Mouse (Mus musculus) G1E (cell line): Measurements from ENCODE around the gene Gm36176. TPM values are rescaled to one million over a fixed set of nuclear protein-coding genes. Genes with fewer than 3 reads are reported as not detected.

ENCODE experiments used
- ATAC-seq: 2 replicates; pipeline ENCODE4 v1.8.0; 2016; ENCODE audit warnings: mild to moderate bottlenecking; ENCODE audit not compliant: insufficient number of reproducible peaks, poor library complexity, low FRiP score, severe bottlenecking; ENCODE audit errors: extremely low read depth
- DNase-seq: peaks from one replicate; pipeline ENCODE4 v3.0.0; 2012; ENCODE audit warnings: low spot score
- H3K27me3 ChIP-seq: 2 replicates; pipeline ENCODE4 v1.6.1; 2012; ENCODE audit warnings: mild to moderate bottlenecking, low read length, inconsistent platforms; ENCODE audit not compliant: insufficient read depth
- H3K36me3 ChIP-seq: replicated peaks from 2 replicates; pipeline ENCODE3; 2012; ENCODE audit warnings: mild to moderate bottlenecking, inconsistent platforms
- H3K4me1 ChIP-seq: 2 replicates; pipeline ENCODE4 v1.6.1; 2012; ENCODE audit warnings: low read depth, low read length, inconsistent platforms, mixed read lengths; ENCODE audit not compliant: insufficient read depth
- H3K4me3 ChIP-seq: 2 replicates; pipeline ENCODE4 v1.5.1; 2012; ENCODE audit warnings: low read depth, mild to moderate bottlenecking, inconsistent platforms, low read length, moderate library complexity, mixed read lengths
- H3K9me3 ChIP-seq: replicated peaks from 2 replicates; pipeline ENCODE4 v1.6.1; 2012; ENCODE audit warnings: inconsistent platforms
- CTCF ChIP-seq: IDR thresholded peaks from 2 replicates; pipeline ENCODE4 v1.5.1; 2012; ENCODE audit warnings: low read depth, low read length, inconsistent platforms, mixed read lengths
- GATA1 ChIP-seq: IDR thresholded peaks from 2 replicates; pipeline ENCODE4 v1.6.1; 2012; ENCODE audit warnings: borderline replicate concordance, low read length, inconsistent platforms, mixed read lengths
- GATA2 ChIP-seq: IDR thresholded peaks from 2 replicates; pipeline ENCODE4 v1.6.1; 2012; ENCODE audit warnings: low read depth, low read length, inconsistent platforms, borderline replicate concordance
- POLR2AphosphoS5 ChIP-seq: IDR thresholded peaks from 2 replicates; pipeline ENCODE4 v1.6.1; 2012; ENCODE audit warnings: low read depth, low read length, inconsistent platforms; ENCODE audit not compliant: insufficient replicate concordance
- TAL1 ChIP-seq: conservative IDR thresholded peaks from 2 replicates; pipeline ENCODE4 v1.6.1; 2012; ENCODE audit warnings: low read depth, low read length, inconsistent platforms, mixed read lengths
- polyA plus RNA-seq: library from polyadenylated mRNA; stranded (reverse); fragments of >175 nt; gene quantifications from 2 replicates; pipeline ENCODE4 v1.2.3, GENCODE M21; 2012
- total RNA-seq, 2 experiments: library from RNA; stranded (forward) in 1 of 2; stranded (reverse) in 1 of 2; fragments of 200-1000 nt in 1 of 2; fragments of >200 nt in 1 of 2; fragmentation: Nextera tagmentation in 1 of 2; gene quantifications; 2 replicates each; pipeline ENCODE4 v1.2.3; 2014 to 2017

Gm36176 gene
- total and polyA plus RNA-seq, 3 experiments: not detected

- Histone ChIP-seq H3K4me1 (no peaks in the 10 kb centered on the region; the same call in 1 of the 2 replicates), H3K27me3 (peaks cover 3% of the 10 kb centered on the region), H3K9me3 (no peaks in the 10 kb centered on the region), H3K36me3 (no peaks in the 10 kb centered on the region), H3K4me3 (no peak overlapping the region)
- ATAC-seq (no peak), DNase-seq (no peak)
- TF ChIP-seq CTCF (no peak), TAL1 (no peak), GATA2 (no peak), GATA1 (no peak), POLR2AphosphoS5 (no peak)
Observed at GRCm38 (mm10) chr10:77895562-77895961, 49.0 kb downstream of the Gm36176 start.

Other genes starting within 250 kb of the Gm36176 start
Only the 20 nearest of the 33 such genes appear.
- gene Gm10142, start 131.0 kb upstream of the Gm36176 start, total RNA-seq (2014; fragmentation: Nextera tagmentation): not detected in 2 replicates
- not detected in 2 replicates for gene Gm10142, start 131.0 kb upstream of the Gm36176 start, total RNA-seq (2017)
- gene Gm10142, start 131.0 kb upstream of the Gm36176 start, polyA plus RNA-seq: not detected in 2 replicates
- not detected in 2 replicates for gene Krtap12-1, start 126.2 kb upstream of the Gm36176 start, total RNA-seq (2014; fragmentation: Nextera tagmentation)
- gene Krtap12-1, start 126.2 kb upstream of the Gm36176 start, total RNA-seq (2017): not detected in 2 replicates
- not detected in 2 replicates for gene Krtap12-1, start 126.2 kb upstream of the Gm36176 start, polyA plus RNA-seq
- not detected in 2 replicates for gene Gm10100, start 120.3 kb upstream of the Gm36176 start, total RNA-seq (2014; fragmentation: Nextera tagmentation)
- gene Gm10100, start 120.3 kb upstream of the Gm36176 start, total RNA-seq (2017): not detected in 2 replicates
- gene Gm10100, start 120.3 kb upstream of the Gm36176 start, polyA plus RNA-seq: not detected in 2 replicates
- not detected in 2 replicates for gene Gm18596, start 104.2 kb upstream of the Gm36176 start, total RNA-seq (2014; fragmentation: Nextera tagmentation)
- gene Gm18596, start 104.2 kb upstream of the Gm36176 start, total RNA-seq (2017): not detected in 2 replicates
- not detected in 2 replicates for gene Gm18596, start 104.2 kb upstream of the Gm36176 start, polyA plus RNA-seq
- not detected in 2 replicates for gene Gm9736, start 95.4 kb upstream of the Gm36176 start, total RNA-seq (2014; fragmentation: Nextera tagmentation)
- 0.22 TPM in 1 of 2 replicates, not detected in the other for gene Gm9736, start 95.4 kb upstream of the Gm36176 start, total RNA-seq (2017)
- not detected in 2 replicates for gene Gm9736, start 95.4 kb upstream of the Gm36176 start, polyA plus RNA-seq
- not detected in 2 replicates for gene Gm3233, start 87.1 kb upstream of the Gm36176 start, total RNA-seq (2014; fragmentation: Nextera tagmentation)
- 0.33 TPM in 1 of 2 replicates, not detected in the other for gene Gm3233, start 87.1 kb upstream of the Gm36176 start, total RNA-seq (2017)
- gene Gm3233, start 87.1 kb upstream of the Gm36176 start, polyA plus RNA-seq: not detected in 2 replicates
- not detected in 2 replicates for gene Gm3238, start 75.5 kb upstream of the Gm36176 start, total RNA-seq (2014; fragmentation: Nextera tagmentation)
- gene Gm3238, start 75.5 kb upstream of the Gm36176 start, total RNA-seq (2017): 0.22 TPM in 1 of 2 replicates, not detected in the other
- not detected in 2 replicates for gene Gm3238, start 75.5 kb upstream of the Gm36176 start, polyA plus RNA-seq
- not detected in 2 replicates for gene Gm7138, start 69.9 kb upstream of the Gm36176 start, total RNA-seq (2014; fragmentation: Nextera tagmentation)
- gene Gm7138, start 69.9 kb upstream of the Gm36176 start, total RNA-seq (2017): 0.33 TPM in 1 of 2 replicates, not detected in the other
- gene Gm7138, start 69.9 kb upstream of the Gm36176 start, polyA plus RNA-seq: not detected in 2 replicates
- gene Gm3250, start 64.3 kb upstream of the Gm36176 start, total RNA-seq (2014; fragmentation: Nextera tagmentation): not detected in 2 replicates
- not detected in 2 replicates for gene Gm3250, start 64.3 kb upstream of the Gm36176 start, total RNA-seq (2017)
- gene Gm3250, start 64.3 kb upstream of the Gm36176 start, polyA plus RNA-seq: not detected in 2 replicates
- not detected in 2 replicates for gene Gm7137, start 58.6 kb upstream of the Gm36176 start, total RNA-seq (2014; fragmentation: Nextera tagmentation)
- gene Gm7137, start 58.6 kb upstream of the Gm36176 start, total RNA-seq (2017): not detected in 2 replicates
- gene Gm7137, start 58.6 kb upstream of the Gm36176 start, polyA plus RNA-seq: not detected in 2 replicates
- not detected in 2 replicates for gene Gm9639, start 51.7 kb upstream of the Gm36176 start, total RNA-seq (2014; fragmentation: Nextera tagmentation)
- gene Gm9639, start 51.7 kb upstream of the Gm36176 start, total RNA-seq (2017): not detected in 2 replicates
- gene Gm9639, start 51.7 kb upstream of the Gm36176 start, polyA plus RNA-seq: not detected in 2 replicates
- not detected in 2 replicates for gene Gm19668, start 47.7 kb upstream of the Gm36176 start, total RNA-seq (2014; fragmentation: Nextera tagmentation)
- gene Gm19668, start 47.7 kb upstream of the Gm36176 start, total RNA-seq (2017): 0.16 TPM in 1 of 2 replicates, not detected in the other
- not detected in 2 replicates for gene Gm19668, start 47.7 kb upstream of the Gm36176 start, polyA plus RNA-seq
- not detected in 2 replicates for gene Gm9507, start 35.0 kb upstream of the Gm36176 start, total RNA-seq (2014; fragmentation: Nextera tagmentation)
- gene Gm9507, start 35.0 kb upstream of the Gm36176 start, total RNA-seq (2017): not detected in 2 replicates
- gene Gm9507, start 35.0 kb upstream of the Gm36176 start, polyA plus RNA-seq: not detected in 2 replicates
- gene Gm2696, start 32.1 kb upstream of the Gm36176 start, total RNA-seq (2014; fragmentation: Nextera tagmentation): not detected in 2 replicates
- gene Gm2696, start 32.1 kb upstream of the Gm36176 start, total RNA-seq (2017): not detected in 2 replicates
- not detected in 2 replicates for gene Gm2696, start 32.1 kb upstream of the Gm36176 start, polyA plus RNA-seq
- gene Krtap10-4, start 19.7 kb upstream of the Gm36176 start, total RNA-seq (2014; fragmentation: Nextera tagmentation): not detected in 2 replicates
- not detected in 2 replicates for gene Krtap10-4, start 19.7 kb upstream of the Gm36176 start, total RNA-seq (2017)
- not detected in 2 replicates for gene Krtap10-4, start 19.7 kb upstream of the Gm36176 start, polyA plus RNA-seq
- gene Krtap10-10, start 10.9 kb upstream of the Gm36176 start, total RNA-seq (2014; fragmentation: Nextera tagmentation): not detected in 2 replicates
- gene Krtap10-10, start 10.9 kb upstream of the Gm36176 start, total RNA-seq (2017): 0.49 TPM in 1 of 2 replicates, not detected in the other
- not detected in 2 replicates for gene Krtap10-10, start 10.9 kb upstream of the Gm36176 start, polyA plus RNA-seq
- not detected in 2 replicates for gene Gm10318, start 6.1 kb downstream of the Gm36176 start, total RNA-seq (2014; fragmentation: Nextera tagmentation)
- gene Gm10318, start 6.1 kb downstream of the Gm36176 start, total RNA-seq (2017): 0.23 TPM in 1 of 2 replicates, not detected in the other
- not detected in 2 replicates for gene Gm10318, start 6.1 kb downstream of the Gm36176 start, polyA plus RNA-seq
- gene Gm3285, start 15.2 kb downstream of the Gm36176 start, total RNA-seq (2014; fragmentation: Nextera tagmentation): not detected in 2 replicates
- not detected in 2 replicates for gene Gm3285, start 15.2 kb downstream of the Gm36176 start, total RNA-seq (2017)
- not detected in 2 replicates for gene Gm3285, start 15.2 kb downstream of the Gm36176 start, polyA plus RNA-seq
- gene Lrrc3, start 55.7 kb downstream of the Gm36176 start, total RNA-seq (2014; fragmentation: Nextera tagmentation): not detected in 2 replicates
- gene Lrrc3, start 55.7 kb downstream of the Gm36176 start, total RNA-seq (2017): 0.05 and 0.06 TPM in 2 replicates
- gene Lrrc3, start 55.7 kb downstream of the Gm36176 start, polyA plus RNA-seq: 0.01 TPM in 1 of 2 replicates, not detected in the other
- gene Trpm2, start 123.8 kb downstream of the Gm36176 start, total RNA-seq (2014; fragmentation: Nextera tagmentation): 1.1 and 4.1 TPM in 2 replicates
- gene Trpm2, start 123.8 kb downstream of the Gm36176 start, total RNA-seq (2017): 0.35 and 0.55 TPM in 2 replicates
- 0.14 and 0.19 TPM in 2 replicates for gene Trpm2, start 123.8 kb downstream of the Gm36176 start, polyA plus RNA-seq